Mouse (Mus musculus): ENCODE data around the gene L2hgdh. TPM values are rescaled to one million over a fixed set of nuclear protein-coding genes. Genes with fewer than 3 reads are reported as not detected.
A peak's percentile ranks its signal among the peaks of the same experiment; 100 is the strongest.

L2hgdh gene
- total and polyA plus RNA-seq, 2 experiments: 19.6 to 38.9 TPM

DNA sequence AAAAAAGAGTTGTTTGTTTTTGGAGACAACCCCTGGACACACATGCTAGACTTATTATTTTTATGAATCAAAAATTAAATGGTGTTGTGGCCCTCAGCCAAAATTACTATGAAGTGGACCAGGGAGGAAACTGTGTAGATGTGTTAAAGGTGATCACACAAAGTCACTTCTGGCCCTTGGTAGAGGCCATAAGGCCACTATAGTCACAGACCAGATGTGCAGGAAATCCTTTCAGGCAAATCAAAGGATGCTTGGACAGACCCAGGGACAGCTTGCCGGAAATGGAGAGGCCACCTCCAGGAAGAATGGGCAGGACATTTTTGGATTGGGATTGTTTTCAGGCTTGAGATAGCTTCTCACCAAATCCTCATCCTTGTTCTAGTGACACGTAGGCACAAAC lies 36.9 kb upstream of the L2hgdh start:
- 81% methylated on average over 2 of the region's 2 CpGs for WGBS
- Histone ChIP-seq H3K27me3 (ENCODE audit: control insufficient read depth, insufficient read depth, low read length) (no peaks in the 10 kb centered on the region), H3K4me3 (ENCODE audit: insufficient read depth, low read depth, low read length) (no peak overlapping the region), H3K36me3 (ENCODE audit: control insufficient read depth, insufficient read depth, low read length) (no peaks in the 10 kb centered on the region), H3K9ac (ENCODE audit: low read depth, low read length) (no peak overlapping the region), H3K27ac (replicated peaks; ENCODE audit: insufficient read depth, low read depth, low read length) (no peak overlapping the region), H3K79me2 (ENCODE audit: control insufficient read depth, insufficient read depth, low read length) (no peaks in the 10 kb centered on the region), H3K4me1 (ENCODE audit: control insufficient read depth, insufficient read depth, low read length) (peaks cover 12% of the 10 kb centered on the region)
- DNase-seq (ENCODE audit: extremely low read depth, low read depth, low spot score): no peak
- TF ChIP-seq CTCF (IDR thresholded peaks at IDR 0.05; ENCODE audit: low read depth, low read length) (no peak), POLR2A (IDR thresholded peaks at IDR 0.05; ENCODE audit: extremely low read depth, insufficient read depth, low read length) (no peak)

DNA sequence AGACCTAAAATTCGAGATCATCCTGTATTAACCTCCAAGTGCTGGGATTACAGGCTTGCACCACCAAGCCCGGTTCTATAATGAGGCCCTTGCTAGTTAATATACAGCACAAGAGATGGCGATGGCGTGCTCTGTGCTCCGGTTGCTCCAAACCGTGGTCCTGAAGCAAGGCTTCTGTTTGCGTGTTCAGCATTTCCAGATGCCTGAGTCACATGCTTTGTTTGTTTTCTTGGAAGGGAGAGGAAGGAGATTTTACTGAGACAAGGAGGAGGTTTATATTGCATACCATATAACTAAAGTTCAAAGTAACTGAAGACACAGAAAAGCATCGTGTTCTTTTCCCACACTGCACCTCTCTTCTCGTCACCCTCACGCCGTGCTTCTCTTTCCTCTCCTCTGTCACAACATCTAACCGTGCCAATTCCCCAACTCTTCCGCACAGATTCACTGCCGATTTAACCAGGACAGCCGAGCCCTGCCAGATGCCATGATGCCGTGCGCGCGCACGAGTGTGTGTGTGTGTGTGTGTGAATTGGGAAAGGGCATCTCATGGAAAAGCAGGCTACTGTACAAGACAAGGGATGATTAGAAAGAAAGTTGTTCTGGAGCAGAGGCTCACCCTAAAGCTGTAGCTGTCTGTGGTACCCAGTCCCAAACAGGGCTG lies 36.2 kb upstream of the L2hgdh start:
- 83% methylated on average over 20 of the region's 20 CpGs for WGBS
- H3K79me2 ChIP-seq (ENCODE audit: control insufficient read depth, insufficient read depth, low read length): no peaks in the 10 kb centered on the region
- no peak overlapping the region for H3K27ac ChIP-seq (replicated peaks; ENCODE audit: insufficient read depth, low read depth, low read length)
- no peaks in the 10 kb centered on the region for H3K27me3 ChIP-seq (ENCODE audit: control insufficient read depth, insufficient read depth, low read length)
- H3K36me3 ChIP-seq (ENCODE audit: control insufficient read depth, insufficient read depth, low read length): no peaks in the 10 kb centered on the region
- H3K9ac ChIP-seq (ENCODE audit: low read depth, low read length): no peak overlapping the region
- no peak for TF ChIP-seq CTCF (IDR thresholded peaks at IDR 0.05; ENCODE audit: low read depth, low read length)
- TF ChIP-seq POLR2A (IDR thresholded peaks at IDR 0.05; ENCODE audit: extremely low read depth, insufficient read depth, low read length): no peak
- DNase-seq (ENCODE audit: extremely low read depth, low read depth, low spot score): no peak
- no peak overlapping the region for H3K4me3 ChIP-seq (ENCODE audit: insufficient read depth, low read depth, low read length)
- H3K4me1 ChIP-seq (ENCODE audit: control insufficient read depth, insufficient read depth, low read length): peaks cover 12% of the 10 kb centered on the region

DNA sequence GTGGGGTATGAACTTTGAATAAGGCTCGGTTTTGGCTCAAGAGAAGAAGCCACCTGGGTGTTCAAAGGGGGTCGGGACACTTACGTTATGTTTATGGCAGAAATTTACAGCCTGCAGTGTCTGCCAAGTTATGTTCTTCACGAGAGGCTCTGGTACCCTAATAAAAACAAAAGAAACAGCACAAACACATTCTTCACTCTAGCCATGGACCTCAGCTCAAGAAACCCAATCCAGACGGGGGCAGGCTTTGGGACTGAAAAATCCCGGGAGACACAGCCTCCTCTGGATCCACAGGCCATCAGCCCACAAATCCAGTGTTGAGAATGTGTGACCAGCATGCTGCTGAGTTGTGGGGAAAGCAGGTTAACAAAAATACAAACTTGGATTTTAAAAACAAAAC lies 35.3 kb upstream of the L2hgdh start:
- Histone ChIP-seq H3K27me3 (ENCODE audit: control insufficient read depth, insufficient read depth, low read length) (no peaks in the 10 kb centered on the region), H3K4me1 (ENCODE audit: control insufficient read depth, insufficient read depth, low read length) (peaks cover 12% of the 10 kb centered on the region), H3K4me3 (ENCODE audit: insufficient read depth, low read depth, low read length) (no peak overlapping the region), H3K36me3 (ENCODE audit: control insufficient read depth, insufficient read depth, low read length) (no peaks in the 10 kb centered on the region), H3K9ac (ENCODE audit: low read depth, low read length) (no peak overlapping the region), H3K27ac (replicated peaks; ENCODE audit: insufficient read depth, low read depth, low read length) (no peak overlapping the region), H3K79me2 (ENCODE audit: control insufficient read depth, insufficient read depth, low read length) (no peaks in the 10 kb centered on the region)
- no peak for TF ChIP-seq POLR2A (IDR thresholded peaks at IDR 0.05; ENCODE audit: extremely low read depth, insufficient read depth, low read length)
- no peak for TF ChIP-seq CTCF (IDR thresholded peaks at IDR 0.05; ENCODE audit: low read depth, low read length)
- DNase-seq (ENCODE audit: extremely low read depth, low read depth, low spot score): no peak
- whole genome bisulfite sequencing: 87% methylated on average over 6 of the region's 6 CpGs

DNA sequence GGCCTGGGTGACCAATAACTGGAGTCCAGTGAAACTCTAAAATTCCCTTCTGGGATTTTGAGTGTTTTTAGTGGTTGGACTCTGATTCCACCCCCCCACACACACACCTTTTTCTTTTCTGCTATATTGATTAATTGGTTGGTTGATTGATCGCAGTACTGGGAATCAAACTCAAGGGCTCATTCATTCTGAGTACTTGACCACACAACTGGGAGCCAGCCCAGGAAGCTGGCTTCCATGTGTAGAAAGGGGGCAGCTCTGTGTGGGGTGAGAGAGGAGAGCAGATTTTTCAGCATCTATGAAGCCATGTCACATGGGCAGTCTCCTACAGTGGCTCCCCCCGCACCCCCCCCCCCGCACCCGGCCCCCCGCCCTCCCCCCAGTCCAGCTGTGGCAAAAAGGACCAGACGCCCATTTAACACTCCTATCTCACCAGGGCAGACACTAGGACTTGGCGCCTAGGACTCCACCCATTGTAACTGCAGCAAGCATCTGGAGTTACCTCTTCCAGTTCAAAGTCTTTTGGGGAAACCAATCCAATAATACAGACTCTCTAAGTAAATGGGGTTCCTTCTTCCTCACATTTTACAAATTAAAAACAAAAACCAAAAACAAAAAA lies 34.7 kb upstream of the L2hgdh start:
- Histone ChIP-seq H3K4me3 (ENCODE audit: insufficient read depth, low read depth, low read length) (no peak overlapping the region), H3K79me2 (ENCODE audit: control insufficient read depth, insufficient read depth, low read length) (no peaks in the 10 kb centered on the region), H3K9ac (ENCODE audit: low read depth, low read length) (peak overlapping the region; percentile 4; the same call in 1 of the 2 replicates), H3K27ac (replicated peaks; ENCODE audit: insufficient read depth, low read depth, low read length) (peak overlapping the region; percentile 53), H3K4me1 (ENCODE audit: control insufficient read depth, insufficient read depth, low read length) (peaks cover 12% of the 10 kb centered on the region), H3K36me3 (ENCODE audit: control insufficient read depth, insufficient read depth, low read length) (no peaks in the 10 kb centered on the region), H3K27me3 (ENCODE audit: control insufficient read depth, insufficient read depth, low read length) (no peaks in the 10 kb centered on the region)
- TF ChIP-seq CTCF (IDR thresholded peaks at IDR 0.05; ENCODE audit: low read depth, low read length) (no peak), POLR2A (IDR thresholded peaks at IDR 0.05; ENCODE audit: extremely low read depth, insufficient read depth, low read length) (no peak)
- 22% methylated on average over 7 of the region's 7 CpGs for WGBS
- peak; percentile 52 for DNase-seq (ENCODE audit: extremely low read depth, low read depth, low spot score)

DNA sequence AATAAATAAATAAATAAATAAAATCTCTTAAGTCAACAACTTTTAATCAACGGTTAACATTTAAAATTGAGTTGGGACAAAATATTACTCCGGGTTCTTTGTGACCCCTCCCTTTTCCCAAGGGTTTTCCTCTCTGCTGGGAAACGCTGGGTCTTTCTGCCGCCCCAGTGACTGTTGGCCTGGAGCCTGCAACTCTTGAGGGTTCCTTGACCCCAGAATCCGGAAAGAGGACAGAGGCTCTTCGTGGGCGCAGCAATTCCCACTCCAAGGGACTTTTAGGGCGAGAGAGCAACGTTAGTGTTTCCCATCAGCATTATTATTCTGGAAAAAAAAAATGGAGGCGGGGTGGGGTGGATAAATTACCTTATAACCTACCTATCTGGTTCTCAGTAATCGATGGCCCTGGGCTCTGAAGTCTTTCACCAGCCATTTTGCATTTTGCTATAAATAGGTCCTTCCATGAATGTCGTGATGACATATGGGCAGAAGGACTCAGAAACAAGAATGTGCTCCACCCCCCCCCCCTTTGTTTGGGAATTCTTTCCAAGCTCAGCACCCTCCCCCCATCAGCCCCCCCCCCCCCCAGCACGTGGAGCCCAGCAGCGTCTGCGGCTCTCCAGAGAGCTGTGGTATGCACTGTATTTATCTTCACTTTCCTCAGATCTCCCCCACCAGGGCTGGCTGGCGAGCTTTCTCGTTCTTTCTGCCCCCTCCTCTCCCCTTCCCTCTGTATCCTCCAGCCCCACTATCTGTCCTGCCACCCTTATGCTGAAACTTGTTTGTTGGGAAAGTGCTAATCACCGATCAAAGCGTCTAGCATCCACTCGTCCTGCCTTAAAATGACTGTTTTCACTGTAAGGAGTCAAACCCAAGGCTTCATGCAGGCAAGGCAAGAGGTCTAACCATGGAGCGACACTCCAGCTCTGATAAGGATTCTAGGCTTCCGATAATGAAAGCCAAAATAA lies 33.8 kb upstream of the L2hgdh start:
- WGBS: 4% methylated on average over 22 of the region's 22 CpGs
- no peak for TF ChIP-seq POLR2A (IDR thresholded peaks at IDR 0.05; ENCODE audit: extremely low read depth, insufficient read depth, low read length)
- TF ChIP-seq CTCF (IDR thresholded peaks at IDR 0.05; ENCODE audit: low read depth, low read length): no peak
- Histone ChIP-seq H3K9ac (ENCODE audit: low read depth, low read length) (peak overlapping the region; percentile 4), H3K79me2 (ENCODE audit: control insufficient read depth, insufficient read depth, low read length) (no peaks in the 10 kb centered on the region), H3K27me3 (ENCODE audit: control insufficient read depth, insufficient read depth, low read length) (no peaks in the 10 kb centered on the region), H3K27ac (replicated peaks; ENCODE audit: insufficient read depth, low read depth, low read length) (peak overlapping the region; percentile 53), H3K4me1 (ENCODE audit: control insufficient read depth, insufficient read depth, low read length) (peaks cover 13% of the 10 kb centered on the region), H3K4me3 (ENCODE audit: insufficient read depth, low read depth, low read length) (no peak overlapping the region; the same call in 1 of the 2 replicates), H3K36me3 (ENCODE audit: control insufficient read depth, insufficient read depth, low read length) (no peaks in the 10 kb centered on the region)
- peak; percentile 43 for DNase-seq (ENCODE audit: extremely low read depth, low read depth, low spot score)
